Mouse (Mus musculus): Measurements from ENCODE around the gene Ddx47. TPM values are rescaled to one million over a fixed set of nuclear protein-coding genes. Genes with fewer than 3 reads are reported as not detected.
A peak's percentile ranks its signal among the peaks of the same experiment; 100 is the strongest.

Gene Ddx47
- 10 to 100 TPM; 57.4 to 61.4 TPM for total RNA-seq (2021)
- long read RNA-seq, experiment 1, transcript Ddx47-201 (12 exons, 1,764 nt) = major isoform, 49 of 62 reads
- long read RNA-seq, experiment 1, partial matches to known transcripts = 10 of 62 reads
- long read RNA-seq, experiment 1, other reads (novel, unspliced or antisense) = 3 of 62 reads
- long read RNA-seq, experiment 2, transcript Ddx47-201 (12 exons, 1,764 nt) = major isoform, 36 of 42 reads
- long read RNA-seq, experiment 2, partial matches to known transcripts = 2 of 42 reads
- long read RNA-seq, experiment 2, other reads (novel, unspliced or antisense) = 4 of 42 reads

DNA sequence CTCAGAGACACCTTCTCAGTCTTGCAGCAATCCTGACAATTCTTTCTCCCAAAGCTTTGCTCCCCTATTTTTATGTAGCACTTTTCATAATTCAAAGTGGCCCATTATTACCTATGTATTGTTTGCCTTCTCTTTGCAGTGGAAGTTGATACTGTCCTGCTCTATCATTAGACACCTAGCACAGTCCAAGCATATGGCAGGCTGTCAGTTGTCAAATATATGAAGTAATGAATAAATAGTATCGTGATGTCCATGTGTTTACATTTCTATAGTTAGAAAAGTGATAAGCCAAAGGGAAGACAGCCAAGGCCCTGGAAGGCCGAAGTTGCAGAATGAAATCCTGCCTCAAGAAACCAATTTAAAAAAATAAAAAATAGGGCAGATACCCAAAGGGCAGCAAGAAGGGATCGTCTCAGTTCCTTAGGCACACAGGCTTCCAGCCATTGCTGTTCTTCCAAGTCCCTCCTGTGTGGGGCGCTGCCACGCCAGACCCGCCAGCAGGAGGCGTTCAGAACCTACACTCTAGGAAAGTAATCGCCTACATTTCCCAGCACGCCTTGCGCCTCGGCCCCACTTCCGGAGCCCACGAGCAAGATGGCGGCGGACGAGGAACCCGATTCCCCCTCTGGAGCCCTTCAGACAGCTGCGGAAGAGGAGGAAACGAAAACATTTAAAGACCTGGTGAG, at the start of gene Ddx47:
TSS of gene Ddx47 (plus strand) at position 565 of the 686 bp plus-strand sequence.
- DNase-seq = peak; percentile 96

DNA sequence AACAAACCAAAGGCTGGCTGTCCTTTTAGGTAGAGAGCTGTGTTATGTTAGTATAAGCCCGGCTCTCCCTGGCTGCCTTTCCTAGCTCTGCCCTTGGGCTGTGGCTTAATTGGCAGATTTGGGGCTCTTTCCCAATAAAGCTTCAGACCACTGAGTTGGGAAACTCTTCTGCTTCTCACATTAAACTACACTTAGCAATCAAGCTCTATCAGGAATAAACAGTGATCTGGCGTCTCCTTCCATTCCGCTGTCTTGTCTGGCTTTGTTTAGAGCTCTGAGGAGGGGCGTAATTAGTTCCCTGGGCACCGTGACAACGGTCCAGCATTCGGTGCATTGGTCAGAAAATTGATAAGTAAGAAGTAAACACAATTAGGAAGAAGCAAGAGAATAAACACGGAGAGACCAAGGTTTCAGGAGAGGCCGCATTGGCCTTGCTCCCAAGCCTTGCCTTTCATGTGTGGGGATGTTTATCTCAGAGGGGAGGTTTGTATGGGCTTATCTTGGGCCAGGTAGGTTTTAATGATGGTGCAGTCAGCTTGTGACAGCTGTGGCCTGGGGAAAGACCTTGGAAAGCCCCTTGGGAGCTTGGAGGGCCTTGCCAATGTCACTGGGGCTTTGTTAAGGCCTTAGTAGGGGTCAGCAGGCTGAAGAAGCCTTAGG, 49.4 kb upstream of the Ddx47 start:
- DNase-seq = no peak

DNA sequence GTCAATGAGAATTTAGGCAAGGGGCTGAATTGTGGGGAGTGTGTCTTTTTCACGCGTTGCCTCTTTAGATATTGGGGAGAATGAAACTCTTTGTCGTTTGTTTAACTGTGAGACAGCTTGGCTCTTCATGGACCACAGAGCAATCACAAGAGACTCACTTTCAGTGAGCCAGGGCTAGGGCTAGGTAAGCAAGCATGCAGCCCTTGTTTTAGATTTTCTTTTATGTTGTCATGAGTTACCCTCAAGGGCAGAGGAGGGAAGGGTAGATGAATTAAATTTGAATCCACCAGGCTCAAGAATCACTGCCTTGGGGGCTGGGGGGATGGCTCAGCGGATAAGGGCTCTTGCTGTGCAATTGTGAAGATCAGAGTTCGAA, 48.9 kb upstream of the Ddx47 start:
- DNase-seq = no peak

DNA sequence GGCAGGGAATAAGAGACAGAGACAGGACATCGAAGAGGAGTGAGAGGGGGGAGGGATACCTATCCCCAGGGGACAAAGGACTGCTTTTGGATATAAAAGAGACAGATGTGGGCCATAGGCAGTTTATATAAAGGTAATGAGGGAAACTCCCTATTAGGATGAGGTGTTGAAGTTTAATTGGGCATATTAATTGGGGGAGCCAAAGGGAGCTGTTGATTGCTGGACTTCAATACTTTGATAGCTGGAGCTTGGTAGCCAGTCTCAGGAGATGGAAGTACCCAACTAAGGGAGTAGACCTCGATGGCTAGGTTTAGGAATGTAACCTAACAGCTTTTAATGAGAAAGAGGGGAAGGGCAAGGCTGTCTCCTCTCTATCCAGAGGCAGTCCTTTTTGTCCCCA, 47.5 kb upstream of the Ddx47 start:
- DNase-seq = no peak

DNA sequence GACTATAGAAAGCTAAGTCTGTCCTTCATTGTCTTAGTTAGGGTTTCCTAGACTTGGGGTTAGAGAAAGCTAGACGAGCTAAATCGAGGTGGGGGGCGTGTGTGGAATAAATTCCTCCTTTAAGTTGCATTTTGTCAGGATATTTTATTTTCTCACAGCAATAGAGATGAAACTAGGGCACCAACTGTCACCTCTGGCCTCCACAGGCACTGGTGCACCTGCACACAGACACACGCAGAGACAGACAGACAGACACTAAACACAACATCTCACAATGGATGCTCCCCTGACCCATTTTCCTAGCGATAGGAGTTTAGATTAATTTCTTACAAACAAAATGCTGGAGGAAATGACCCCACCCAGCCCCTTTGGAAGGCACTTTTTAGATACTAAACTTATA, 44.7 kb upstream of the Ddx47 start:
- DNase-seq = no peak

DNA sequence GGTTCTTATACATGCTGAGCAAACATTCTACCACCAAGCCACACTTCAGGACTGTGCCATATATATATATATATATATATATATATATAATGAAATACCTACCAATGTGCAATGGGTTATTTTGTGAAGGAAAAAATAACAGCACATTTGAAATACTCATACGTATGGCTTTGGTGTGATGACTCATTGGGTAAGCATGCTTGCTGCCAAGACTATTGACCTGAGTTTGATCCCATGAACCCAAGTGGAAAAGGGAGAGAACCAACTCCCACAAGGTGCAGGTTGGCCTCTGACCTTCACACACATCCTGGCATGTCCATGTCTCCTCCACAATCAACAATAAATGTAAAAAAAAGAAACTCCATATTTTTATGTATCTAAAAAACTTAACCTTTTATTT, 43.1 kb upstream of the Ddx47 start:
- no peak for DNase-seq

DNA sequence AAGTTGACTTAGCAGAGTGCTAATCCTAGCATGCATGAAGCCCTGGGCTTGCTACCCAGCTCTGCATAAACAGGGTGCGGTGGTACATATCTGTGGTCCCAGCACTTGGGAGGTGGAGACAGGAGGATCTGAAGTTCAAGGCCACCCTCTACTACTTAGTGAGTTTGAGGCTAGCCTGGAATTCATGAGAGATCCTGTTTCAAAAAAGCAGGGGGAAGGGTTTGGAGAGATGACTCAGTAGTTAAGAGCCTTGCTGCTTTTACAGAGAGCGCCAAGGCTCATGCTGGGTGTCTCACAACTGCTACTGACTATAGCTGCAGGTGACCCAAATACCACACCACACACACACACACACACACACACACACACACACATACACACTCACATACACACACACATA, 41.9 kb upstream of the Ddx47 start:
- DNase-seq = no peak

DNA sequence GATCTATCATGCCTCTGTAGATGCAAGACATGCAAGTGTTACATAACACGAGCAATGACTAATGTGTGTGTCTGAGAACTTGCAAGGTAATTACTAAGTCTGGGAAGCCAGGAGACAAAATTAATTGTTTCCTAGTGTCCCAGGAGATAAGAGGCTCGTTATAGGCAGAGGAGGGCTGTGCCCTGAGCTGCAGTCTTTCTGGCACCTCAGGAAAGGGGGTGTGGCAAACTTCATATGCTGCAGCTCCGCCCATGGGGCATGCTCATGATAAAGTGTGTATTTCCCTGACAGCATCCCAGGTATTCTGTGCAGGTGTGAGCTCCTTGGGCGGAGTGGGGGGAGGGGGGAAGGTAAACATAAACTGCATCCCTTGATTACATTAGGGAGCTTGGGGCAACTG, 39.3 kb upstream of the Ddx47 start:
- no peak for DNase-seq

DNA sequence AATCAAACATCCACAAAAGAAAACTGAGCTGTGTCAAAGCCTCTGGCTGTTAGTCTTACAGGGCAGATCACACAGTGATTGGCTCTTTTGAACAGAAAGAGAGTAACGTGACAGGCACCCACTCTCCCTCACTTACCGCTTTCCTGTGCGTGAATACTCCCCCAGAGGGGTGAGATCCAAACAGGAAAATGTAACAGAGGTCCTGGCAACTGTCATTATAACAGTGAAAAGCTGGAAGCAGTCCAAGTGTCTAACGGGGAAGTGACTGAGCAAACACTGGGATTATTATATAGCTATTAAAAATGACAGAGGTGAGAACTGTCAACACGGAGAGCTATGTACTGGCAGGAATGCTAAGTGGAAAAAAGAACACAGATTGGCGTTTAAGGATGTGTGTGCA, 34.8 kb upstream of the Ddx47 start:
- no peak for DNase-seq

DNA sequence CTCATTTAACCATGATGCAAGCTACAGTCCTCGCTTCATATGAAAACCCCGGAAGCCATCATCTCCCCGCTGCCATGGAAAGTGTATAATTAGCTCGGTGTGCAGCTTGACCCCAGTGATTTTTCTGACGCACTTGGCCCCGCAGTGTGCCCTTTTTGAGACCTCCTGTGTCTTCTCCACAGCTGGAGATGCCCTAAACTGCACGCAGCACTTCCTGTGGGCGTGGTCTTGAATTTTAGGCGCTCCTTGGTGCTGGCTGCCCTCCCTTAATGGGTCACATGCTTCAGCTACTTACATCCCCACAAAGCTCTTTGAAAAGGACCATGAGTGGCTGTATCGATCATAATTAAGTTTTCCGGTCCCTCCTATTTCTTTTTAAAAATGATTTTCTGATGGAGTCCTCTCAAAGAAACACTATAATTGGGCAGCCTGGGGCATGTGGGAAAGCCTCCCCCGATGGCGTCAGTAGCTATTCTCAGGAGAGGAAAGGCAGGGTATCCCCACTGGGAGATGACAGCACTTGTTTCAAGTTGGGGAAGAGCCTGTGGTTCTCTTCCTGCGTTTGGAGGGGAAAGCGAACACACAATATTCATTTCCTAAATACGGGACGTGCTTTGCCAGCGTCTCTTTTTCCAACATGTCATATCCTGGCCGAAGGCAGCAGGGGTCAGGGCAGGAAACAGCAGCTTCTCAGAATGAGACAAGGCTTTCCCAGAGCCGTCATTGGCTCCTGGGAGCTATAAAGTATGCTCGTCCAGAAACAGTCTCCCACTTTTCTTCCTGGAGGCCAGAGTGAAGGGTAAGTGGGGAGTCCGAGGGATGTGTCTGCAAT, 30.0 kb upstream of the Ddx47 start, which contains the start of gene Apold1:
TSS of gene Apold1 (plus strand) at position 488 of the 832 bp plus-strand sequence.
- DNase-seq = peak; percentile 44

DNA sequence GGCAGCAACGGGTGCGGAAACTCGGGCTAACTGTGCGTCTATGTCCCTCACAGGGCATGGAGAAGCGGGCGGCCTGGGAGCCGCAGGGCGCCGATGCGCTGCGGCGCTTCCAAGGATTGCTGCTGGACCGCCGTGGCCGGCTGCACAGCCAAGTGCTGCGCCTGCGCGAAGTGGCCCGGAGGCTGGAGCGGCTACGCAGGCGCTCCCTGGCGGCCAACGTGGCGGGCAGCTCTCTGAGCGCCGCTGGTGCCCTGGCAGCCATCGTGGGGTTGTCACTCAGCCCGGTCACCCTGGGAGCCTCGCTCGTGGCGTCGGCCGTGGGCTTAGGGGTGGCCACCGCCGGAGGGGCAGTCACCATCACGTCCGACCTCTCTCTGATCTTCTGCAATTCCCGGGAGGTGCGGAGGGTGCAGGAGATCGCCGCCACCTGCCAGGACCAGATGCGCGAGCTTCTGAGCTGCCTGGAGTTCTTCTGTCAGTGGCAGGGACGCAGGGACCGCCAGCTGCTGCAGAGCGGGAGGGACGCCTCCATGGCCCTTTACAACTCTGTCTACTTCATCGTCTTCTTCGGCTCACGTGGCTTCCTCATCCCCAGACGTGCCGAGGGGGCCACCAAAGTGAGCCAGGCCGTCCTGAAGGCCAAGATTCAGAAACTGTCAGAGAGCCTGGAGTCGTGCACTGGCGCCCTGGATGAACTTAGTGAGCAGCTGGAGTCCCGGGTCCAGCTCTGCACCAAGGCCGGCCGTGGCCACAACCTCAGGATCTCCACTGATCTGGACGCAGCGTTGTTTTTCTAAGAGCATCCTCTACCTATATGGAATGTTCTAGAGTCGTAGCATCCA, 27.7 kb upstream of the Ddx47 start:
- DNase-seq = peak; percentile 94

DNA sequence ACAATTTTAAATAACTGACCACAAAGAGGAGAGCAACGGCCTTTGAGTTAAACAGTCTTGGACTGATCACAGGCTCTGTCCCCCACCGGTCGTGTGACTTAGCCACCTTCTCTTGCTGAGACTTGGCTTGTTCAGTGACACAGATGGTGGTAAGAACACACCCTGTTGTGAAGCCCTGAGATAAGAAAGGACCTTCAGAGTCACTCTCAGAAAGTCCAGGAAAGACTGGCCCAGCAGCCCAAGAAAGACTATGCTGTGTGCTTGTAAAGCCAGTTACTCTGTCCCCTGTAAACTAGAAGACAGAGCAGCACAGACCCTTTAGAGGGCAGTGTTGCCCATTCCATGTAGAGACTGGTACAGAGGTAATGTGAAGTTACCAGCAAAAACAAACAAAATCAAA, 26.7 kb upstream of the Ddx47 start:
- peak; percentile 23 for DNase-seq

DNA sequence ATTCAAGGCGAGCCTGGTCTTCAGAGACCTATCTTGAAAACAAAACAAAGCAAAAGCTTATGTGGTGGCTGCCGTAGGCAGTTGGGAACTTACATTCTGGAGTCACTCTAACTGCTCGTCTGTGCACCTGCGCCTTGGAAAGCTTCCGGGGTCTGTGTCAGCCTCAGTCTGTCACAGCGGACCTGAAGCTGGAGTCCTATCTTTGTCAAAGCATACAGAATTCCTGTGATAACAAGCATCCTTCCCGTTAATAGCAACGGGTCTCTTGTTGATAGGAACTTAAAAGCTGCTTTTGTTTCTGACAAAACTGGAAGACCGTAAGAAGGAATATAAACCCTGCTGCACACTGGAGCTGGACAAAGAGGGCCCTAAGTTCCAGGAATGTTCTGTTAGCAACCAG, 23.0 kb upstream of the Ddx47 start:
- DNase-seq = no peak

DNA sequence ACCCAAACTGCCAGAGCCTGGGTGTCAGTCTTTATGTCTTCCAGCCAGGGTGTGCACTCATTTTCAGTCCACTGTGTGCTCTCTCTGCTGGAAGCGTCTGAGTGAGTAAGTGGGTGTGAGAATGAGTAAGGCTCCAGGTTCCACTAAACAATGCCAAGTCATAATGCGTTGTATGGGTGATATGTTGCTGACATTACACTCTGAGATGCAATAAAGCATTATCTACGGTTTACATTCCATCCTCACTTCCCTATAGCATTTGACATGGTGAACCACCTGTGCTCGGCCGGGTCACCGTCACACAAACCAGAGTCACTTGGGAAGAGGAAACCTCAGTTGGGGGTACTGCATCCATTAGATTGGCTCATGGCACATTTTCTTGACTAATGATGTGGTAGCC, 20.7 kb upstream of the Ddx47 start:
- no peak for DNase-seq

DNA sequence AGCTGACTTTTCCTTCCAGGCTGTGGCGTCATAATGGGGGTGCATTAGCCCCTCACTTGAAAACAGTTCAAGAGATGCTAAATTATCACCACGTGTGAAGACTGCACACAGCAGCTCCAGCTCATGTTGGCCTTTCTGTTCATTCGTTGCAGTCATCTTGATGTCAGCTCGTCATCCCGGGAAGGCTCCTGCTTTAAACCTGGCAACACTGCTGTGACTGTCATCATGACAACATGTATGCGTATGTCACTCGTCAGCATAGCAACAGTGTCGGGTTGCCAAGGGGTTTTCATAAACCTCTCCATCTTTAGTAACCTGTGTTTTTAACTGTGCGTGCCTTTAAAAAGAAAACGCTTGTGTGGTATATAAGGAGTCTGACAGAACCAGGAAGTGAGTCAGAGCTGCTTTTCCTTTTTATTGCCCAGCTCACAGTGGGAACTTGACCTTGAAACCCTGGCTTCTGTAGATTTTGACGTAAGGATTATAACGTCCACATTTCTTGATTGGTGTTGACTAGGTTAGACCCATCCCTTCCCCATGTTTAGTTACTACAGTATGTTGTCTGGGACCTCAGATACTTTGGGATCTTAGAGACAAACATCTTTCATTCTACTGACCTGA, 17.3 kb upstream of the Ddx47 start:
- DNase-seq = no peak

DNA sequence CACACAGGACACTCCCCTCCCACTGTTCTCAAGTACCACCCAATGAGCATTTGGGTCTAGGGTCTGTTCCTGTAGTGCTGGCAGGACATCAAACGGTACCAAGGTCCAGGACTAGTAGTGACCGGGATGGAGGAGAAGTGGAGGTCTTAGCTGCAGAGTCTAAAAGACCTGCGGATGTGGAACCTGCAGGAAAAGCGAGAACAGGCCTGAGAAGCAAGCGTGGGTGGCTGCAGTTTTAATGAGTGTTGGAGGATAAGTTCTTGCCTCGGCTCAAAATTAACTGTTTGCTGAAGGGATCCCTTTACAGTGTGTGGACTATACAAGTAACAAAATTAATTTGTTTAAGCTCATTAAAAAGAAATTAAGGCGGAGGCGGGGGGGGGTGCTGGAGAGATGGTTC, 16.4 kb upstream of the Ddx47 start:
- no peak for DNase-seq

DNA sequence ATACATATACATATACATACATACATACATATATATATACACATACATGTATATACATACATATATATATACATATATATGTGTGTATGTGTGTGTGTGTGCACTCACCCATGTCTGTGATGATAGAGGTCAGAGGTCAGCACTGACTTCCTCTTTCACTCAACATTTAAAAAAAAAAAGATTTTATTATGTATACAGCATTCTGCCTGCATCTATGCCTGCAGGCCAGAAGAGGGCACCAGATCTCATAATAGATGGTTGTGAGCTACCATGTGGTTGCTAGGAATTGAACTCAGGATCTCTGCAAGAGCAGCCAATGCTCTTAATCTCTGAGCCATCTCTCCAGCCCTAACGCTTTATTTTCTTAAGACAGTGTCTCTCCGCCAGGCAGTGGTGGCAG, 14.5 kb upstream of the Ddx47 start:
- DNase-seq = no peak

DNA sequence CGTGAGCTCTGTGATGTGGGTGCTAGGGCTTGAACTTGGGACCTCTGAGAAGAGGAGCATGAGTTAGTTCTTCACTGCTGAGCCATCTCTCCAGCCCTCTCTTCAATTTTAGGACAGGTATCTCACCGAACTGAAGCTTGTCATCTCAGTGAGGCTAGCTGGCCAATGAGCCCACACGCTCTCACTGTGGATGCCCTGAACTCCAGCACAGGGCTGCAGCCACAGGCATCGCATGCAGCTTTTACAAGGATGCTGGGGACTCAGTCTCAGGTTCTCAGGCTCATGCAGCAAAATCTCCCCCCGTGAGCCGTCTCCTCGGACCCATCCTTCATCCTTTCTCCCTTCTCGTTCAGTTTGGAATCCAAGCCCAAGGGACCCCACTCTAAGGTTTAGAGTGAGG, 13.3 kb upstream of the Ddx47 start:
- no peak for DNase-seq

DNA sequence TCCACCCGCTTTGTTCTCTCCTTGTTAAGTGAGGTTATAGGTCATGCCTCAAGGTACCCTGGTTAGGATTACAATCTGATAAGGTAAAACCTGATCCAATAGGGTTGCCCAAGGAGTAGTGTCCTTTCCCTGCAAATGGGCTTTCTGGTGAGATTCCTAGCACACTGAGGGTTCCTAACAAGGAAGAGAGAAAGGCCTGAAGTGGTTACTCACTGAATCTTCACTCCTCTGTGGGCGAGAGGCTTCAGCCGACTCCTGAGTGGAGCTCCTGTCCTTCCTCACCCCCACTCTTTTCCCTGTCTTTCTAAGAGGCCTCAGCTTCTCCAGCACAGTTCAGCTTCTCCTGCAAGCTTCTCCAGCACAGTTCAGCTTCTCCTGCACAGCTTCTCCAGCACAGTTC, 12.6 kb upstream of the Ddx47 start:
- DNase-seq = no peak

DNA sequence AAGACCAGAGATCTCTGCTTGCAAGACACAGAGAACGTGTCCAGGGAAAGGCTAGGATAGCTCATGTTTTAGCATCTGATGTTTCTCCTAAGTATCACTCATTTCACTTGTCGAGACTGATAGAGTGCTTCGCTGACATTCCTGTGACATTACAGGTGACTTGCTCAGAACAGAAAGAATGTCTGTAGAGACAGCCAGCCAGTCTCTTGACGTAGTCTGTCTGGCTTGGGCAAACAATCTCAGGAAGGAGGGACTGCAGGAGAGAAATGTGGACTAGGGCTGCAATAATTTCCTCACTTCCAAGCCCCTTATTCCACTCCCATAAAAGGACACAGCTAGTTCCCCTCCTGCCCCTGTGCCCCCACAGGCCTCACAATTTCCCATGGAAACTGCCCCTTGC, 11.1 kb upstream of the Ddx47 start:
- DNase-seq = no peak

DNA sequence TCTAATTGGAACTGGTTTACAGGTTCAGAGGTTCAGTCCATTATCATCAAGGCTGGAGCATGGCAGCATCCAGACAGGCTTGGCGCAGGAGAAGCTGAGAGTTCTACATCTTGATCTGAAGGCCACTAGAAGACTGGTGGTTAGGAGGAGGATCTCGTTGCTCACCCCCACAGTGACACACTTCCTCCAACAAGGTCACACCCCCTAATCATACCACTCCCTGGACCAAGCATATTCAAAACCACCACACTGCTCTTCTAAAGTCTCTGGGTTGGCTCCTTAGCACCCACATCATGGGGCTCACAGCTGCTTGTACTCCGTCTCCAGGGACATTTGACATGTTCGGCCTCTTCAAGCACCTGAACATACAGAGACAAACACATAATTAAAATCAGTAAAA, 9.4 kb upstream of the Ddx47 start:
- DNase-seq = no peak
